Mouse (Mus musculus) embryo, embryonic 9.5 days (tissue): ENCODE data around the gene Knl1.
"Not testable (repeated sequence)": the region's sequence is repeated elsewhere in the genome, so short reads cannot be mapped to it uniquely, and the experiment has no call there.

Experiments used
- DNase-seq: peaks from one replicate; pipeline ENCODE4 v3.0.0-alpha.2; 2017; ENCODE audit errors: extremely low spot score

Knl1 gene

GRCm38 (mm10) chr2:119046649-119047611 lies at the start of gene Knl1:
Gene Knl1 (plus strand): TSS chr2:119047119.
- peak; percentile 99 for DNase-seq

- DNase-seq = no peak
Observed at GRCm38 (mm10) chr2:118998115-118998866, 48.6 kb upstream of the Knl1 start.

- DNase-seq = no peak
Observed at GRCm38 (mm10) chr2:118999025-118999639, 47.8 kb upstream of the Knl1 start.

GRCm38 (mm10) chr2:119006886-119007285 lies 40.0 kb upstream of the Knl1 start:
- no peak for DNase-seq

GRCm38 (mm10) chr2:119009376-119009775 lies 37.5 kb upstream of the Knl1 start:
- no peak for DNase-seq

- DNase-seq = no peak
Observed at GRCm38 (mm10) chr2:119014989-119015388, 31.9 kb upstream of the Knl1 start.

- no peak for DNase-seq
Observed at GRCm38 (mm10) chr2:119015604-119016180, 31.2 kb upstream of the Knl1 start.

GRCm38 (mm10) chr2:119016312-119016711 lies 30.6 kb upstream of the Knl1 start:
- not testable (repeated sequence) for DNase-seq

GRCm38 (mm10) chr2:119017647-119018046 lies 29.3 kb upstream of the Knl1 start:
- DNase-seq = no peak

GRCm38 (mm10) chr2:119018391-119019122 lies 28.4 kb upstream of the Knl1 start:
- DNase-seq = peak; percentile 47

- DNase-seq = peak; percentile 38
Observed at GRCm38 (mm10) chr2:119019131-119019530, 27.8 kb upstream of the Knl1 start.

GRCm38 (mm10) chr2:119019538-119019937 lies 27.4 kb upstream of the Knl1 start:
- no peak for DNase-seq

- no peak for DNase-seq
Observed at GRCm38 (mm10) chr2:119023154-119023660, 23.7 kb upstream of the Knl1 start.

- DNase-seq = no peak
Observed at GRCm38 (mm10) chr2:119024536-119025238, 22.2 kb upstream of the Knl1 start.

GRCm38 (mm10) chr2:119025239-119025616 lies 21.7 kb upstream of the Knl1 start:
- DNase-seq = no peak

GRCm38 (mm10) chr2:119026951-119027350 lies 20.0 kb upstream of the Knl1 start:
- DNase-seq = no peak

- DNase-seq = peak; percentile 94
Observed at GRCm38 (mm10) chr2:119028941-119029551, 17.9 kb upstream of the Knl1 start, which contains the start of gene Ccdc32. Gene Ccdc32 (minus strand): TSS chr2:119029393.

GRCm38 (mm10) chr2:119032191-119032590 lies 14.7 kb upstream of the Knl1 start:
- no peak for DNase-seq

- DNase-seq = peak; percentile 96
Observed at GRCm38 (mm10) chr2:119034656-119035396, 12.1 kb upstream of the Knl1 start, which contains the start of gene Rpusd2. Gene Rpusd2 (plus strand): TSS chr2:119034790.
